Mouse (Mus musculus) hindlimb bud, embryonic 11.5 days (tissue): ENCODE results near the gene Zswim2.
"Not testable (repeated sequence)": the region's sequence is repeated elsewhere in the genome, so short reads cannot be mapped to it uniquely, and the experiment has no call there.

ENCODE experiments used
- DNase-seq: peaks from one replicate; pipeline ENCODE4 v3.0.0-alpha.2; 2012; ENCODE audit warnings: low read depth, low spot score; ENCODE audit errors: extremely low spot score

Gene Zswim2

GRCm38 (mm10) chr2:83940931-83941361 is at the start of gene Zswim2:
Zswim2 (minus strand) TSS chr2:83941228.
- no peak for DNase-seq

GRCm38 (mm10) chr2:83990253-83990652 is 49.2 kb upstream of the Zswim2 start, which contains the start of gene Gm13691:
Gm13691 (plus strand) TSS chr2:83990553.
- DNase-seq, result not testable (repeated sequence)

- DNase-seq, result not testable (repeated sequence)
These were observed 43.4 kb upstream of the Zswim2 start, which contains the start of gene Gm13697 for GRCm38 (mm10) chr2:83984443-83984842. Gm13697 (plus strand) TSS chr2:83984743.

DNA sequence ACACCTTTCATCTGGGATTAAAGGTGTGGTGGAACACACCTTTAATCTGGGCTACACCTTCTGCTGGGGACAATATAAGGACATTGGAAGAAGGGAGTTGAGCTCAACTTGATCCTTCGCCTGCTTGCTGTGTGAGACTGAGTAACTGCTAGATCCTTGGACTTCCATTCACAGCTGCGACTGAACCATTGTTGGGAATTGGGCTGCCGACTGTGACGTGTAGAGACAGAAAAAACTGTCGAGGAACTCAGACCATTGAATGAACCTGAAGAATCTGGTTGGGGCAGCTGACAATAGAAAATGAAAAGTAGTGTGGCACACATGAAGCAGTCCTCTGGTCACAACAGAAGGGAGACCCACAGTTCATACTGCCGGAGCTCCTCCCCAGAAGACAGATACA is 37.6 kb upstream of the Zswim2 start, which contains the start of gene Gm13694:
TSS of gene Gm13694 (plus strand) at position 301 of the 400 bp plus-strand sequence.
- DNase-seq, result not testable (repeated sequence)

GRCm38 (mm10) chr2:83972823-83973222 is 31.8 kb upstream of the Zswim2 start, which contains the start of gene Gm13696:
Gm13696 (plus strand) TSS chr2:83973123.
- DNase-seq, result not testable (repeated sequence)

- not testable (repeated sequence) for DNase-seq
These were observed 26.0 kb upstream of the Zswim2 start, which contains the start of gene Gm13695 for GRCm38 (mm10) chr2:83967013-83967412. Gm13695 (plus strand) TSS chr2:83967313.

DNA sequence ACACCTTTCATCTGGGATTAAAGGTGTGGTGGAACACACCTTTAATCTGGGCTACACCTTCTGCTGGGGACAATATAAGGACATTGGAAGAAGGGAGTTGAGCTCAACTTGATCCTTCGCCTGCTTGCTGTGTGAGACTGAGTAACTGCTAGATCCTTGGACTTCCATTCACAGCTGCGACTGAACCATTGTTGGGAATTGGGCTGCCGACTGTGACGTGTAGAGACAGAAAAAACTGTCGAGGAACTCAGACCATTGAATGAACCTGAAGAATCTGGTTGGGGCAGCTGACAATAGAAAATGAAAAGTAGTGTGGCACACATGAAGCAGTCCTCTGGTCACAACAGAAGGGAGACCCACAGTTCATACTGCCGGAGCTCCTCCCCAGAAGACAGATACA is 20.2 kb upstream of the Zswim2 start, which contains the start of gene Gm13693:
TSS of gene Gm13693 (plus strand) at position 301 of the 400 bp plus-strand sequence.
- not testable (repeated sequence) for DNase-seq

GRCm38 (mm10) chr2:83955393-83955792 is 14.4 kb upstream of the Zswim2 start, which contains the start of gene Gm13698:
Gm13698 (plus strand) TSS chr2:83955693.
- DNase-seq, result not testable (repeated sequence)

DNA sequence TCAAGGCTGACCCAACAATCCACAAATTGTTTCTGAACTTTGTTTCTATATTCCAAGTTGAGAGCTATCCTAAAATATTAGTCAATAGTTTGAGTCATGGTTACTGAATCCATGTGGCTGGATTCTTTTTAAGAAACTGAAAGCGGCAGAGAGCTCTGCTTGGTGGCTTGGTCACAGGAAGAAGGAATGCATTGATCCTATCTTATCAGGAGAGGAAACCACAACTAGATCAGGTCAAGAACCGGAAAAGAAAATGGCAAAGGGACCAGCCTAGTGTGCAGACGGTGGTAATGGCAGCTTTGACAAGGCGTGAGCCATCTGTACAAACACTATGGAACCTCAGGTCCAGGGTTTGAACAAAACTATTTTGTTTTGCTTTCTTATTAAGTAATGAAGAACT is 764 bp upstream of the Zswim2 start:
- no peak for DNase-seq

DNA sequence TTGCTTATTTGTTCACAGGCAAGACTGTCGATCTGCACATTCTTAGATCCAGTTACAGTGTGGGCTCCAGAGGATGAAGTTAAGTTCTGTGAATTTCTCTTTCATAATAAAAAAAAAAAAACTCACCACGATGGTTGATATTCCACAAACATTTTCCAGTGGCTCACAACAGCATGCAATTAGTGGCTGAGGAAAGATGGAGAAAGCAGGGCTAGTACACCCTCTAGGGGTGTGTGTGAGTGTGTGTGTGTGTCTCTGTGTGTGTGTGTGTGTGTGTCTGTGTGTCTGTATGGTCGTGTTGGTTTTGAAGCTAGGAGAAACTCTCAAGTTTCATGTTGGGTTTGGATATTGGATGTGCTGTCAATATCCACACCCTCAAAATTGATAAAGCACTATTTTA is 350 bp upstream of the Zswim2 start:
- DNase-seq, result no peak

GRCm38 (mm10) chr2:83929478-83930088 is 11.4 kb downstream of the Zswim2 start:
- DNase-seq, result no peak

- DNase-seq, result no peak
These were observed 39.0 kb downstream of the Zswim2 start for GRCm38 (mm10) chr2:83901896-83902540.

DNA sequence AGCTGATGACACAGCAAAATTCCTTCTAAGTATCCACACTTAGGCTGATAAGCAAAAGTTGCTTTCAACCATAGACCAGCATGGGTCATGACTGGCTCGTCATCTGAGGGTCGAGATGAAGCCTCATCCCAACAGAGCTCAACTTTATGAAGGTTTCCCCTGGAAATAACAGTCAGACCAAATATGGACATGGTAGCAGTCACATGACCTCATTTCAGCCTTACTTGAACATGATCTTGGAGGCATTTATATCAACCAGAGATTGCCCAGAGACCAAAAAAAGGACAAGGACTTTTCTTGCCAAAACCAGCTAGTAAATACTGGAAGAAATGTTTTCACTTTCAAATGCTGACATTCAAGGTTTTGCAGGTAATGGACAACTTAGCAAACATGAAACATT is 47.3 kb downstream of the Zswim2 start:
- no peak for DNase-seq

GRCm38 (mm10) chr2:83883850-83884420 is 57.1 kb downstream of the Zswim2 start:
- no peak for DNase-seq
